Mouse (Mus musculus) testis, adult 2 months (tissue): ENCODE measurements around the gene Ppp1r1b. TPM values are rescaled to one million over a fixed set of nuclear protein-coding genes. Genes with fewer than 3 reads are reported as not detected.

Experiments used
- H3K27ac ChIP-seq: fragments of 200-500 bp; 2 replicates; pipeline ENCODE4 v1.5.1; 2012; ENCODE audit warnings: low read depth, low read length; ENCODE audit not compliant: control insufficient read depth, insufficient read depth
- H3K27me3 ChIP-seq: fragments of 200-500 bp; 2 replicates; pipeline ENCODE4 v1.6.1; 2012; ENCODE audit warnings: mild to moderate bottlenecking, low read length, moderate library complexity; ENCODE audit not compliant: control insufficient read depth, insufficient read depth
- H3K36me3 ChIP-seq: fragments of 200-500 bp; 2 replicates; pipeline ENCODE4 v1.6.1; 2012; ENCODE audit warnings: mild to moderate bottlenecking, low read length; ENCODE audit not compliant: control insufficient read depth, insufficient read depth
- H3K4me1 ChIP-seq: fragments of 200-500 bp; 2 replicates; pipeline ENCODE4 v1.6.1; 2012; ENCODE audit warnings: low read length; ENCODE audit not compliant: control insufficient read depth, insufficient read depth
- H3K4me3 ChIP-seq: fragments of 200-500 bp; 2 replicates; pipeline ENCODE4 v1.5.1; 2012; ENCODE audit warnings: low read depth, mild to moderate bottlenecking, low read length, moderate library complexity, mixed read lengths; ENCODE audit not compliant: control insufficient read depth
- CTCF ChIP-seq: fragments of 200-500 bp; IDR thresholded peaks from 2 replicates; pipeline ENCODE4 v1.5.1; 2012; ENCODE audit warnings: low read depth, mild to moderate bottlenecking, inconsistent platforms, low read length, moderate library complexity; ENCODE audit not compliant: control insufficient read depth, insufficient read depth, insufficient replicate concordance
- POLR2A ChIP-seq: fragments of 200-500 bp; IDR thresholded peaks from 2 replicates; pipeline ENCODE4 v1.6.1; 2012; ENCODE audit warnings: low read depth, mild to moderate bottlenecking, inconsistent platforms, low read length, moderate library complexity; ENCODE audit not compliant: control insufficient read depth
- polyA plus RNA-seq: library from polyadenylated mRNA; depleted of rRNA; stranded (reverse); fragments of >200 nt; gene quantifications from 2 replicates; pipeline ENCODE4 v1.2.3, GENCODE M21; 2012

Ppp1r1b gene
- polyA plus RNA-seq, 1 experiment, result 0.58 TPM

DNA sequence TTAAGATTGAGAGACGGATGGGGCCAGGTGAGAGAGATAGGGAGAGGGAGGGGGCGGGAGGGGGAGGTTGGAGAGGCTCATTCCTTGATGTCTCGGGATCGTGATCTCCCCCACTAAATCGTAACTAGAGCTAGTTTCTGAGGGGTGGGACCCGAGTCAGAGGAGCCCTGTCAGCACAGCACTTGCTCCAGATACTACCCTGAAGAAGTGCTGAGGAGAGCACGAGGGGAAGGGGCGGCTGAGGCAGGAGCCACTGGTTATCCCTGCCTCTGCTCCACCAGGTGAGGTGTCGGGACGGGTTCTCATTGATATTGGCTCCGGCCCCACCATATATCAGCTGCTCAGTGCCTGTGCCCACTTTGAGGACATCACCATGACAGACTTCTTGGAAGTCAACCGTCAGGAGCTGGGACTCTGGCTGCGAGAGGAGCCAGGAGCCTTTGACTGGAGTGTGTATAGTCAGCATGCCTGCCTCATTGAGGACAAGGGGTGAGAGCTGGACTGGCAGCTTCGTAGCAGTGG, 38.9 kb downstream of the Ppp1r1b start:
- TF ChIP-seq CTCF (no peak), POLR2A (no peak)
- Histone ChIP-seq H3K27me3 (no peaks in the 10 kb centered on the region), H3K4me3 (no peak overlapping the region; the same call in 1 of the 2 replicates), H3K4me1 (peaks cover 15% of the 10 kb centered on the region), H3K27ac (no peak overlapping the region), H3K36me3 (no peaks in the 10 kb centered on the region)

DNA sequence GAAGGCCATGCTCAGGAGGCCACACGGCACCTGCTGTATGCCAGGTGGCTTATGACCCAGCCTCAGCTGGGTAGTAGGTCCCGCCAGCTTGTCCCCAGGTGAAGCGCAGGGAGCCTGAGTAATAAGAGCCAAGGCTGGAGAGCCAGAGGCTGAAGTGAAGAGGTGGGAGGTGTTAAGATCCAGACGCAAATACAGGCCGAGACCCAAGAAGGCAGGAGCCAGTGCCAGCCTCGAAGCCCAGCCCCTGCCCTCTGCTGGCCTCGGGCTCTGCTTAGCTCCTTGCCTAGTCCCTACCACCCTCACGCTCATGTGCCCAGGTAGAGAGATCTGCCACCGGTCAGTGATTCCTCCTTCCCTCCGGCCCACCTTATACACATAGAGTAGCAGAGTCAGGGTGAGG, 40.1 kb downstream of the Ppp1r1b start:
- Histone ChIP-seq H3K4me1 (peaks cover 20% of the 10 kb centered on the region), H3K27ac (no peak overlapping the region), H3K36me3 (no peaks in the 10 kb centered on the region), H3K27me3 (no peaks in the 10 kb centered on the region), H3K4me3 (no peak overlapping the region)
- no peak for TF ChIP-seq POLR2A
- no peak for TF ChIP-seq CTCF

DNA sequence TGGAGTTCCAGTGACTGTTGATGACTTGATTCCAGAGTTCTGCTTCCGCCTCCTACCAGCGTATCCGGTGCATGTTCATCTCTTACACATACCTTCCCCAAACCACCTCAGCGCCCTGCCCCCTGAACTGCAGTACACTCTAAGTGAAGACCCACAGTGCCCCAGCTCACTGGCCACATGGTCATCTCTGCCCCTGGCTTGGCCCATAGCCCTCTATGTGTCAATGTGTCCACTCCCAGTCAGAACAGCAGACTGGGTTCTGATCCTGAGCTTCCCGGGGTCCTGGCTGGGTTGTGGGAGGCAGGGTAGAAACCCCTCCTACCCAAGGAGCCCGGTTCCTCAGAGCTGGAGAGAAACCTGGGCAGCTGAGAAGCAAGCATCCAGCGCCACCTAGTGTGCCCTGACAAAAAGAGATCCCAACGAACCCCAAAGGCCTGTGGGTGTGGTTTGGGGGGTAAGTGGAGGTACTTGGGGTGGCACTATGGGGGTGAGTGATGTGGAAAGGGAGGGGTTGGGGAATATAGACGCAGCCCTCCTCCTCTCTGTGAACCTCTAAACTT, 41.1 kb downstream of the Ppp1r1b start:
- H3K4me3 ChIP-seq, result no peak overlapping the region
- TF ChIP-seq POLR2A (no peak), CTCF (peak; percentile 39; the same call in 1 of the 2 replicates)
- H3K36me3 ChIP-seq, result no peaks in the 10 kb centered on the region
- no peak overlapping the region for H3K27ac ChIP-seq
- peaks cover 30% of the 10 kb centered on the region for H3K4me1 ChIP-seq
- H3K27me3 ChIP-seq, result no peaks in the 10 kb centered on the region

DNA sequence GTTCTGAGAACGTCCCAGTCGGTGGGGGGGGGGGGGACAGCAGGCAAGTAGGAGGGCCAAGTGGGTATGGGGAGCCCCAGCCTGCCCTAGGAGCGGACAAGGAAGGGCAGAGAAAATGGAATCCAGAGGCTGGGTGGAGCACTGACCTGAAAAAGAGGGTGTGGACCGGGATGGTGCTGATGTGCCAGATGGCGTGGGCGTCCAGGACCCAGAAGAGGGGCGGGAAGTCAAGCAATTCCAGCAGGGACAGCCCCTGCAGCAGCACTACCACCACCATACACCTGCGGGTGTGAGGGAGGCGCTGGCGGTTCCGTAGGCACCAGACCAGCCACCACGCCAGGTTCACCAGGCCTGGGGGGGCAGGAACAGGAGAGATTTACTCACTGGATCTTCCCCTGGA, 41.9 kb downstream of the Ppp1r1b start:
- TF ChIP-seq CTCF, result no peak
- TF ChIP-seq POLR2A, result no peak
- Histone ChIP-seq H3K36me3 (no peaks in the 10 kb centered on the region), H3K27ac (no peak overlapping the region), H3K4me1 (peaks cover 33% of the 10 kb centered on the region), H3K27me3 (no peaks in the 10 kb centered on the region), H3K4me3 (no peak overlapping the region)

DNA sequence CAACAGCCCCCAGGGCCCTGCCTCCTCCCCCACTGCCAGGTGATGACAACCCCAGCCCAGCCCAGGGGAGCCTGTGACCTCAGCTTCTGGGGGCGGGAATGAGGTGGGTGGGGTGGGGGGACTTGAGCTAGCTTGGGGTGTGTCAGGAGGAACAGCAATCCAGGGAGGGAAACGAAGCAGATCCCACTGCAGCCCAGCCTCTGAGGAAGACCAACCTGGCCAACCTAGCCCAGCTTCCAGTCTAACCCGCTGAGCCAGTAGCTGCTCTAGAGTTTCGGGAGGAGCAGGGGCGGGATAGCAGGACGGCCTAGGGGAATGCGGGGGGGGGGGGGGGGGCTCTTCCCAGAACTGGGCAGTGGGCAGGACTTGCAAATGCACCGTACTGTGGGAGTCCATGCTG, 43.8 kb downstream of the Ppp1r1b start:
- no peak overlapping the region for H3K27ac ChIP-seq
- H3K4me1 ChIP-seq, result peaks cover 29% of the 10 kb centered on the region
- H3K36me3 ChIP-seq, result no peaks in the 10 kb centered on the region
- no peak for TF ChIP-seq CTCF
- TF ChIP-seq POLR2A, result no peak
- no peak overlapping the region for H3K4me3 ChIP-seq
- no peaks in the 10 kb centered on the region for H3K27me3 ChIP-seq

DNA sequence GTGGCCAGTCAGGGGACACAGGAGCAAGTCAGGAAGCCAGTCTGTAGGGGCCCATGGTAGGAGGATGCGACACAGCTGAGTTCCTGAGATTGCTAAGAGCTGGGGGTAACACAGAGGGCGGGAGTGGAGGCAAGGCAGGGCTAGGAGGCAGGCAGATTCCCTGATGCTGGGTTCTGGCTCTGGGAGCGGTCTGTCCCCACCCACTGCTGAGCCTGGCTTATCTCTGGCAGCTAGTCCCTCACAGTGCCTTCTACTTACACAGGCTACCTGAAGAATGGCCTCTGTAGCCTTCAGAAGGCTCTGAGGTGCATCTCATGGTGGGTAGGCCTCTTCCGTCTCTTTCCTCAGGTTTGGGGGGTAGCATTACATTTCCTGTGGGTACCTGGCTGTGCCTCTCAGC, 44.4 kb downstream of the Ppp1r1b start:
- TF ChIP-seq POLR2A, result no peak
- TF ChIP-seq CTCF, result no peak
- Histone ChIP-seq H3K4me1 (peaks cover 26% of the 10 kb centered on the region), H3K27me3 (no peaks in the 10 kb centered on the region), H3K27ac (no peak overlapping the region), H3K36me3 (no peaks in the 10 kb centered on the region), H3K4me3 (no peak overlapping the region)

DNA sequence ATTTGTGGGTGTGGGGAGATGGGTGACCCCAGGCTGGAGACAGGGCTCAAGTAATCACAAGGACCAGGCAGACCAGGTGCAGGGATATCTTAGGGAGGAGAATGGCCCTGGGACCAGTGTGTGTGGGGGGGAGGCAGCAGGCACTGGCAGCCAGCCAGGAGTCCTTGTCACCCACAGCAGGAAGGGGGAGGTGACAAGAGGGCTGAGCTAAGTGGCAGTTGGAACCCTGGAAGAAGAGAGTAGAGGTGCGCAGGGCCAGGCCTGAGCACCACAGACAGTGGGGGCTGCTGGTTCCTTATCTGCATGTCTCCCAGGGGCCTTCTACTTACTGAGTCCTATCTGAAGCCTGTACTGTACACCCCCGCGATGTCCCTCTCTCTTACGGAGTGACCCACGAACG, 45.1 kb downstream of the Ppp1r1b start:
- Histone ChIP-seq H3K4me3 (no peak overlapping the region), H3K27me3 (no peaks in the 10 kb centered on the region), H3K27ac (peak overlapping the region; percentile 51), H3K4me1 (peaks cover 26% of the 10 kb centered on the region), H3K36me3 (no peaks in the 10 kb centered on the region)
- no peak for TF ChIP-seq CTCF
- peak; percentile 22; the same call in 1 of the 2 replicates for TF ChIP-seq POLR2A

DNA sequence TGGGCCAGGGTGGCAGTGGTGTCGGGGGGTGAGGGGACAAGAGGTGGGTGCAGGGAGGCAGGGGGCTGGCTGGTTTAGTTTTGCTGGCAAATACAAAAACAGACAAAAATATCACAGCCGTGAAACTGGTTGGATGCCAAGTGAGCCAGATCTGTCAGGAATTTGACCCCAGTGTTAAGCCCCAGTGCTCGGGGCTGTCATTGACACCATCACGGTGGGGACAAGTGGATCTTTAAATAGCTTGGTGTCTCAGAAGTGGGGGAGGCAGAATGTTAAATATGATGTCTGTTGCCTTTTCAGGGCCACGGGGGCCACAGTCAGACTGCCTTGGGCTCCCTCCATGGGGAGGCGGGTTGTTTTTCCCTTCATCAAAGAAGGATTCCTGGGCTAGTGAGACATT, 46.1 kb downstream of the Ppp1r1b start:
- Histone ChIP-seq H3K27me3 (no peaks in the 10 kb centered on the region), H3K4me3 (no peak overlapping the region), H3K27ac (no peak overlapping the region), H3K36me3 (no peaks in the 10 kb centered on the region), H3K4me1 (peaks cover 20% of the 10 kb centered on the region)
- TF ChIP-seq CTCF (no peak), POLR2A (no peak)
